Mouse (Mus musculus) limb, embryonic 13.5 days (tissue): ENCODE measurements around the gene Pitx3. TPM values are rescaled to one million over a fixed set of nuclear protein-coding genes. Genes with fewer than 3 reads are reported as not detected.

ENCODE experiments used
- ATAC-seq: fragments of 200-750 bp; cut with Nextera tagmentation; 2 replicates; pipeline ENCODE4 v1.8.0; 2017; ENCODE audit warnings: low read depth, moderate number of reproducible peaks, moderate TSS enrichment; ENCODE audit not compliant: low FRiP score
- H3K27ac ChIP-seq: fragments of 300-500 bp; sonication (generic); 2 replicates; pipeline ENCODE4 v1.5.1; 2015; ENCODE audit warnings: inconsistent platforms, mild to moderate bottlenecking, moderate library complexity
- H3K27me3 ChIP-seq: fragments of 300-500 bp; sonication (generic); 2 replicates; pipeline ENCODE4 v1.6.1; 2015; ENCODE audit warnings: mild to moderate bottlenecking, inconsistent platforms
- H3K36me3 ChIP-seq: fragments of 300-500 bp; sonication (generic); 2 replicates; pipeline ENCODE4 v1.6.1; 2015; ENCODE audit warnings: inconsistent platforms, mild to moderate bottlenecking, moderate library complexity
- H3K4me1 ChIP-seq: fragments of 300-500 bp; sonication (generic); 2 replicates; pipeline ENCODE4 v1.6.1; 2015; ENCODE audit warnings: inconsistent platforms
- H3K4me2 ChIP-seq: fragments of 300-500 bp; sonication (generic); replicated peaks from 2 replicates; pipeline ENCODE4 v1.6.1; 2015; ENCODE audit warnings: inconsistent platforms, mild to moderate bottlenecking, moderate library complexity
- H3K4me3 ChIP-seq: fragments of 300-500 bp; sonication (generic); 2 replicates; pipeline ENCODE4 v1.5.1; 2015; ENCODE audit warnings: moderate library complexity, mild to moderate bottlenecking, inconsistent platforms
- H3K9ac ChIP-seq: fragments of 300-500 bp; sonication (generic); 2 replicates; pipeline ENCODE4 v1.6.1; 2015; ENCODE audit warnings: mild to moderate bottlenecking, inconsistent platforms
- H3K9me3 ChIP-seq: fragments of 300-500 bp; sonication (generic); 2 replicates; pipeline ENCODE4 v1.6.1; 2016; ENCODE audit warnings: inconsistent platforms
- WGBS: fragments of 180-500 bp; shearing (Covaris S2); methylation state at CpG from one replicate; pipeline ENCODE4 v1.1.7; 2015; 5-methylcytosine and 5-hydroxymethylcytosine counted together
- polyA plus RNA-seq: library from polyadenylated mRNA; unstranded; fragments of >200 nt; fragmentation: Nextera tagmentation; extraction: Ambion mirVana; gene quantifications from 2 replicates; pipeline ENCODE4 v1.2.1, GENCODE M21; 2015

Pitx3 gene
- polyA plus RNA-seq, 1 experiment from 2014 or later, result 9.1 TPM

DNA sequence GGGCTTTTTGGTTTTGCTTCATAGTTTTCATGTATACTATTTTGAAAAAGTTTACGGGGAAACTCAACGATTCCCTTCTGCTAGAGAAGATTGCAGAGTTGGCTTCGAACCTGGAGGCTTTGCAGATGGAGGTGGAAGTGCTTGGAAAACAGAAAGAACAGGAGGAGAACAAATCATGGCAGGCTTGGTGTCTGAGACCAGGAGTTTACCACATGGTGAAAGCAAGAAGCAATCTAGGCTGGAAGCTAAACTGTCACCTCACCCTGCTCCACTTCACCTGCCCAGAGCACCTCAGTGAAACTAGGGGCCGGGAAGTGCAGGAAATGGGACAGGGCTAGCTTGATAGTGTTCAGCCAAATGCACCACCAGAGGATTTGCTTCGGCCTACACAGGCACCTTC is 51.7 kb downstream of the Pitx3 start:
- Histone ChIP-seq H3K4me3 (no peak overlapping the region), H3K36me3 (no peaks in the 10 kb centered on the region), H3K4me1 (no peaks in the 10 kb centered on the region), H3K9ac (no peak overlapping the region), H3K9me3 (peaks cover 3% of the 10 kb centered on the region; the same call in 1 of the 2 replicates), H3K4me2 (no peak overlapping the region), H3K27me3 (no peaks in the 10 kb centered on the region), H3K27ac (no peak overlapping the region)
- no peak for ATAC-seq
- WGBS, result 87% methylated on average over 5 of the region's 5 CpGs

DNA sequence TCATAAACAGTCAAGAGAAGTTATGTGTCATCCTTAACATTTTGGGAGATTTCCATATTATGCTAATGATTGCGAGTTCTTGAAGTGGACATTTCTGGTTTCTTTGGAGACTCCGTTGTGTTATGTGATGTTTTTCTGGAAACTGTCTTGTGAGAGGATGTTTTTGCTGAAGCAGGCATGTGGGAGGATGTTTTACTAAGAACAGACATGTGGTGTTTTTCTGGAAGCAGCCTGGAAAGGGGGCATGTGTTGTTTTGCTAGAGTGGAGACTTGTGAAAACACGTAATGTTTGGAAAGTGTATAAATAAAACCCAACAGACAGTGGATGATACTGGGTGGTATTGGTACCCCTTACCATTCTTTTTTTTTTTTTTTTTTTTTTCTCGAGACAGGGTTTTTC is 52.8 kb downstream of the Pitx3 start:
- Histone ChIP-seq H3K9me3 (peaks cover 3% of the 10 kb centered on the region; the same call in 1 of the 2 replicates), H3K4me2 (no peak overlapping the region), H3K4me3 (no peak overlapping the region), H3K27ac (no peak overlapping the region), H3K9ac (no peak overlapping the region), H3K27me3 (no peaks in the 10 kb centered on the region), H3K4me1 (no peaks in the 10 kb centered on the region), H3K36me3 (no peaks in the 10 kb centered on the region)
- no peak for ATAC-seq
- WGBS, result 84% methylated on average over 4 of the region's 4 CpGs

DNA sequence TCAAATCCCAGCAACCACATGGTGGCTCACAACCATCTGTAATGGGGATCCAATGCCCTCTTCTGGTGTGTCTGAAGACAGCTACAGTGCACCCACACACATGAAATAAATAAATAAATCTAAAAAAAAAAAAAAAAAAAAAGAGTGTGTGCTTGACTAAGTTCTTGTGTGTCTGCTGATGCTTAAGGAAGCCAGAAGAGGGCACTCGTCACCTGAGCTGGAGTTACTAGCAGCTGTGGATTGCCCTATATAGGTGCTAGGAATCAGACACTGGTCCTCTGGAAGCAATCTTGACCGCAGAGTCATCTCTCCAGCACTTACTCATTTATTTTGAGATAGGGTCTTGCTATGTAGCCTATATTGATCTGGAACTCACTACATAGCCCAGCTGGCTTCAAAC is 54.0 kb downstream of the Pitx3 start:
- H3K4me1 ChIP-seq, result no peaks in the 10 kb centered on the region
- H3K36me3 ChIP-seq, result no peaks in the 10 kb centered on the region
- ATAC-seq, result no peak
- H3K4me2 ChIP-seq, result no peak overlapping the region
- 83% methylated on average over 2 of the region's 2 CpGs for WGBS
- H3K9ac ChIP-seq, result no peak overlapping the region
- H3K27ac ChIP-seq, result no peak overlapping the region
- no peaks in the 10 kb centered on the region for H3K27me3 ChIP-seq
- no peak overlapping the region for H3K4me3 ChIP-seq
- peaks cover 3% of the 10 kb centered on the region; the same call in 1 of the 2 replicates for H3K9me3 ChIP-seq

DNA sequence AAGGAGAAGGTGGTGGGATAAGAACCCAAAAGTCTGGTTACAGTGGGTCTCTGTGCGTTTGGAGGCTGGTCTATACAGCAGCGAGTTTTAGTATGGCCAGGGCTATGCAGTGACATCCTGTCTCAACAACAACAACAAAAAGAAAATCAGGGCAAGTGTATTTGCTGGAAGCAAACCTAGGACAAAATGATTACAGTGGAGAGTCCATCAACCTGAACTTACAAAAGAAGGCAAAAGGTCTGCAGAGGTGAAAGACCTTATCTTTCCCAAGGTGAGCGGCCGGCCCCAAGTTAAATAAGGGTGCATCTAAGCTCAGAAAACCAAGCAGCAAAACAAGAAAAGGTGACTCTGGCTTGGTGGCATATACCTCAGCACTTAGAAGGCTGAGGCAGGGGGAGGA is 56.5 kb downstream of the Pitx3 start:
- H3K9me3 ChIP-seq, result peaks cover 3% of the 10 kb centered on the region; the same call in 1 of the 2 replicates
- H3K4me2 ChIP-seq, result no peak overlapping the region
- no peaks in the 10 kb centered on the region for H3K4me1 ChIP-seq
- ATAC-seq, result no peak
- no peaks in the 10 kb centered on the region for H3K27me3 ChIP-seq
- no peaks in the 10 kb centered on the region for H3K36me3 ChIP-seq
- H3K9ac ChIP-seq, result no peak overlapping the region
- 88% methylated on average over 4 of the region's 4 CpGs for WGBS
- no peak overlapping the region for H3K27ac ChIP-seq
- no peak overlapping the region for H3K4me3 ChIP-seq

DNA sequence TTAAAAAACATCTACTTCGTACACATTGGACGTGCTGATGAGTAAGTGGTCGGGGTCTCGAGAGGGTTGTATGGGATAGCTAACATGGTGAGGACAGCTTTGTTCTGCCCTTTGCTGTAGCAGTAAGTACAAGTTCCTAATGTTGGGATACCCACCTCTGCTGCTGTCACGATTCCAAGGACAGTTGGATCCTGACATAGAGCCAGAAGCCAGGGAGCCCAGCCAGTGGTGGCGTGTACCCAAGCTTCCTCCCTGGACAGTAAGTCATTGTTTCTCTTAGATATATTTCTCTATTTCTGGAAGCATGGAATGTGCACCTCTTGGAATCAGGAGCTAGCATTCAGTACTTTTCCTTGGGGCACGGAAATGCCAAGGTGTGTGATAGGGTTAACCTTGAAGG is 60.3 kb downstream of the Pitx3 start:
- H3K4me1 ChIP-seq, result no peaks in the 10 kb centered on the region
- no peak overlapping the region for H3K27ac ChIP-seq
- H3K9ac ChIP-seq, result no peak overlapping the region
- WGBS, result 79% methylated on average over 7 of the region's 7 CpGs
- H3K4me2 ChIP-seq, result no peak overlapping the region
- H3K27me3 ChIP-seq, result no peaks in the 10 kb centered on the region
- no peak overlapping the region for H3K4me3 ChIP-seq
- ATAC-seq, result no peak
- peaks cover 32% of the 10 kb centered on the region for H3K36me3 ChIP-seq
- no peaks in the 10 kb centered on the region for H3K9me3 ChIP-seq

DNA sequence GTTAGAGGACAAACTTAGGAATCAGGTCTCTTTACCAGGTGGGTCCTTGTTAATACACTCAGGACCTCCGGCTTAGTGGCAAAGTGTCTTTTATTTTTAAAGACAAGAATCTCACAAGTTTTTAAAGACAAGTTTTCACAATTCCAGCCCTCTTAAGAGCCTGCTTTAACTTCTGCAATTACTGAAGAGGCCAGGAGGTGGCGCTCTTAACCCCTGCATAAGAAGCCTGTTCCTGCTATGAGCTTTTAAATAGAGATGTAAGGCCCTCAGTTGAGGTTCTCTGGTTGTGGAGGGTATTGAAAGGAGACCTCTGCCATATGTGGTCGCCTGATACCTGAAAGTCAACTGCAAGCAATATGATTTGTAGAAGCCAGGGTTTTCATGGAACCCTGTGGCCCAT is 61.8 kb downstream of the Pitx3 start:
- ATAC-seq, result no peak
- H3K27me3 ChIP-seq, result no peaks in the 10 kb centered on the region
- peaks cover 48% of the 10 kb centered on the region for H3K36me3 ChIP-seq
- H3K4me2 ChIP-seq, result no peak overlapping the region
- WGBS, result 58% methylated on average over 3 of the region's 3 CpGs
- no peak overlapping the region for H3K9ac ChIP-seq
- H3K4me1 ChIP-seq, result no peaks in the 10 kb centered on the region
- no peak overlapping the region for H3K4me3 ChIP-seq
- no peaks in the 10 kb centered on the region for H3K9me3 ChIP-seq
- H3K27ac ChIP-seq, result no peak overlapping the region

Other genes starting within 250 kb of the Pitx3 start
- 20.5 and 22.1 TPM in 2 replicates for gene Armh3, start 149.8 kb downstream of the Pitx3 start, polyA plus RNA-seq
- gene Hps6, start 144.8 kb downstream of the Pitx3 start, polyA plus RNA-seq, result 7.3 and 8.1 TPM in 2 replicates
- 37.8 and 42.6 TPM in 2 replicates for gene Pprc1, start 103.4 kb downstream of the Pitx3 start, polyA plus RNA-seq
- 114 and 123 TPM in 2 replicates for gene Ldb1, start 103.1 kb downstream of the Pitx3 start, polyA plus RNA-seq
- 89.1 and 93.5 TPM in 2 replicates for gene Nolc1, start 72.5 kb downstream of the Pitx3 start, polyA plus RNA-seq
- gene Elovl3, start 16.4 kb downstream of the Pitx3 start, polyA plus RNA-seq, result 0.52 and 0.59 TPM in 2 replicates
- 62.6 and 73.6 TPM in 2 replicates for gene Gbf1, start 4.2 kb upstream of the Pitx3 start, polyA plus RNA-seq
- 9.4 and 11.1 TPM in 2 replicates for gene Nfkb2, start 156.0 kb upstream of the Pitx3 start, polyA plus RNA-seq
- 4.1 and 4.8 TPM in 2 replicates for gene Psd, start 178.8 kb upstream of the Pitx3 start, polyA plus RNA-seq
- gene Fbxl15, start 179.9 kb upstream of the Pitx3 start, polyA plus RNA-seq, result 14.7 and 15.5 TPM in 2 replicates
- 176 and 177 TPM in 2 replicates for gene Cuedc2, start 190.4 kb upstream of the Pitx3 start, polyA plus RNA-seq
- 3.5 and 4.8 TPM in 2 replicates for gene Mfsd13a, start 192.8 kb upstream of the Pitx3 start, polyA plus RNA-seq
- 2.7 TPM in 2 replicates for gene 2310034G01Rik, start 202.0 kb upstream of the Pitx3 start, polyA plus RNA-seq
- 145 and 152 TPM in 2 replicates for gene Actr1a, start 247.4 kb upstream of the Pitx3 start, polyA plus RNA-seq
- 36.4 and 38.8 TPM in 2 replicates for gene Sufu, start 248.6 kb upstream of the Pitx3 start, polyA plus RNA-seq